In the genomic region with DNA sequence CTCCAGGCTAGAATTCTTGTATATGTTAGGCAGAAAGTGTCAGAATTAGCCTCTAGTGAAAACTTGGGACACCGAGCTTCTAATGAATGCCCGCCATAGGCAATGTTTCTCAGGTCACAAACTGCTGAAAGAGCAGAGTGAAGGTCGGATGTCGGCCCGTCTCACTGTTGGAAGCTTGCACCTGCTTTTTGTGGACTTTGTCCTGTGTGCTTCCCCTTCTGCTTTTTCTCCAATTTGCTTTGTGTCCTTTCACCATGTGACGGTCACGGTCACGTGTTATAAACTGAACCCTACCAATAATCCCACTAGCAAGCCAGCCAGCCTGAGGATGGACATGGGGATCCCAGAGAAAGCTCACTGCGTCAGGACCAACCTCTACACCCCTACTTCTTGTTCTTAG, we compare ENCODE assay signal across 27 mouse cellular contexts. TPM values are rescaled to one million over a fixed set of nuclear protein-coding genes. Genes with fewer than 3 reads are reported as not detected.
DNase-seq lines count a peak whose midpoint lies in the region; ATAC-seq and TF ChIP-seq lines count a peak whose summit lies in the region.
"Had no signal": no experiment of that assay in that cellular context is flagged by ENCODE, and none has a peak within 500 bp of the region (broad histone marks: within the 10 kb centered on the region; RNA-seq: fewer than 3 reads in every experiment).

No protein-coding gene starts in this region.

- no peak overlapping the region for H3K4me2 ChIP-seq in kidney, embryonic 15.5 days
- no peak overlapping the region for H3K4me2 ChIP-seq in liver, postnatal 0 days (ENCODE audit: low read depth, low read length)
- H3K4me2 ChIP-seq: embryonic facial prominence, embryonic 12.5 days; embryonic facial prominence, embryonic 15.5 days; heart, embryonic 13.5 days; hindbrain, embryonic 14.5 days had no signal

- H3K27me3 ChIP-seq in kidney, embryonic 15.5 days, result no peaks in the 10 kb centered on the region
- H3K27me3 ChIP-seq in liver, adult 2 months (ENCODE audit: control insufficient read depth, insufficient read depth, low read length), result no peaks in the 10 kb centered on the region
- no peaks in the 10 kb centered on the region for H3K27me3 ChIP-seq in liver, postnatal 0 days (ENCODE audit: insufficient read depth, low read length)
- H3K27me3 ChIP-seq: CH12.LX; embryonic facial prominence, embryonic 12.5 days; embryonic facial prominence, embryonic 15.5 days; heart, embryonic 13.5 days; Patski had no signal

- no peaks in the 10 kb centered on the region for H3K4me1 ChIP-seq in kidney, embryonic 15.5 days
- H3K4me1 ChIP-seq in liver, adult 2 months (ENCODE audit: control insufficient read depth, insufficient read depth, low read length), result peaks cover 11% of the 10 kb centered on the region
- no peaks in the 10 kb centered on the region for H3K4me1 ChIP-seq in liver, postnatal 0 days (ENCODE audit: insufficient read depth)
- H3K4me1 ChIP-seq: embryonic facial prominence, embryonic 12.5 days; embryonic facial prominence, embryonic 15.5 days; heart, embryonic 10.5 days; heart, embryonic 13.5 days had no signal

- peak; percentile 33 for DNase-seq in kidney, adult 11 months
- DNase-seq in kidney, postnatal 14 days, result no peak
- peak; percentile 36 to 48 for DNase-seq in kidney, adult 8-10 months
- peak; percentile 95 for DNase-seq in liver, adult 2 months (ENCODE audit: extremely low read depth, low read depth, low spot score)
- no peak for DNase-seq in liver, postnatal 0 days
- no peak for DNase-seq in frontal cortex, adult 2 months (ENCODE audit: extremely low spot score in 1 of 2, low spot score in 1 of 2)
- DNase-seq: adrenal gland, postnatal 10 days; adrenal gland, postnatal 36 days; B cell, adult 2 months; cerebellum, adult 18-20 months; cerebellum, adult 9-10 months; cerebellum, postnatal 14 days; forebrain, postnatal 0 days; gastrocnemius, postnatal 25 days; heart, adult 18-20 months; heart, postnatal 14 days; heart, postnatal 4 days had no signal

- TF ChIP-seq POLR2A in liver, adult 2 months (IDR thresholded peaks at IDR 0.05; ENCODE audit: extremely low read depth, insufficient read depth, low read length), result no peak

- ATAC-seq in kidney, embryonic 15.5 days (replicated peaks; ENCODE audit: low FRiP score), result no peak
- no peak for ATAC-seq in liver, postnatal 0 days
- ATAC-seq: forebrain, embryonic 14.5 days; forebrain, postnatal 0 days; Patski had no signal

- 91% methylated on average over 9 of the region's 9 CpGs for WGBS in kidney, embryonic 15.5 days
- whole genome bisulfite sequencing in liver, adult 2 months, result 38% methylated on average over 9 of the region's 9 CpGs
- WGBS in liver, postnatal 0 days (ENCODE audit: insufficient replicate concordance), result 79% methylated on average over 9 of the region's 9 CpGs

- TF ChIP-seq CTCF in liver, adult 2 months (IDR thresholded peaks at IDR 0.05; ENCODE audit: low read depth, low read length), result no peak
- TF ChIP-seq CTCF in liver, postnatal 0 days (IDR thresholded peaks at IDR 0.05; ENCODE audit: low read depth), result no peak

- no peaks in the 10 kb centered on the region; the same call in 1 of the 2 replicates for H3K79me2 ChIP-seq in liver, adult 2 months (ENCODE audit: control insufficient read depth, insufficient read depth, low read length)

- no peak overlapping the region for H3K4me3 ChIP-seq in kidney, embryonic 15.5 days (replicated peaks)
- H3K4me3 ChIP-seq in liver, adult 2 months (ENCODE audit: insufficient read depth, low read depth, low read length), result no peak overlapping the region
- H3K4me3 ChIP-seq in liver, postnatal 0 days (ENCODE audit: low read depth, low read length), result no peak overlapping the region
- H3K4me3 ChIP-seq: embryonic facial prominence, embryonic 12.5 days; embryonic facial prominence, embryonic 15.5 days; heart, embryonic 10.5 days; heart, embryonic 13.5 days had no signal

- H3K27ac ChIP-seq in kidney, embryonic 15.5 days, result no peak overlapping the region
- H3K27ac ChIP-seq in liver, adult 2 months (replicated peaks; ENCODE audit: insufficient read depth, low read depth, low read length), result peak overlapping the region; percentile 87
- no peak overlapping the region for H3K27ac ChIP-seq in liver, postnatal 0 days (ENCODE audit: low read depth)
- H3K27ac ChIP-seq: embryonic facial prominence, embryonic 12.5 days; embryonic facial prominence, embryonic 15.5 days; heart, embryonic 10.5 days; heart, embryonic 13.5 days; hindbrain, embryonic 14.5 days had no signal

- H3K9me3 ChIP-seq in kidney, embryonic 15.5 days (replicated peaks), result no peaks in the 10 kb centered on the region
- no peaks in the 10 kb centered on the region for H3K9me3 ChIP-seq in liver, postnatal 0 days (ENCODE audit: low read length)
- H3K9me3 ChIP-seq: embryonic facial prominence, embryonic 12.5 days; embryonic facial prominence, embryonic 15.5 days; G1E; heart, embryonic 10.5 days; heart, embryonic 13.5 days had no signal

- H3K9ac ChIP-seq in kidney, embryonic 15.5 days, result no peak overlapping the region
- H3K9ac ChIP-seq in liver, adult 2 months (ENCODE audit: low read depth, low read length), result no peak overlapping the region
- no peak overlapping the region for H3K9ac ChIP-seq in liver, postnatal 0 days (replicated peaks)
- H3K9ac ChIP-seq: embryonic facial prominence, embryonic 12.5 days; embryonic facial prominence, embryonic 15.5 days; forebrain, postnatal 0 days; heart, embryonic 13.5 days; hindbrain, embryonic 14.5 days had no signal

- H3K36me3 ChIP-seq in kidney, embryonic 15.5 days, result peaks cover 12% of the 10 kb centered on the region; the same call in 1 of the 2 replicates
- H3K36me3 ChIP-seq in liver, adult 2 months (ENCODE audit: control insufficient read depth, insufficient read depth, low read length), result peaks cover 17% of the 10 kb centered on the region
- peaks cover 10% of the 10 kb centered on the region; the same call in 1 of the 2 replicates for H3K36me3 ChIP-seq in liver, postnatal 0 days (replicated peaks; ENCODE audit: insufficient read depth, low read length)
- H3K36me3 ChIP-seq: G1E had no signal

- no peak for TF ChIP-seq EP300 in liver, postnatal 0 days (IDR thresholded peaks at IDR 0.05; ENCODE audit: low read depth)

RNA-seq across cellular contexts. Expression of gene Pgap1, which starts 12.3 kb away (rescaled TPM):
- 6.6 TPM in 2 replicates for polyA plus RNA-seq in kidney, embryonic 15.5 days (2015; fragmentation: Nextera tagmentation; extraction: Ambion mirVana)
- 11.7 and 15.0 TPM in 2 replicates for total RNA-seq in liver, adult 2 months (2014; rRNA removed)
- 1.5 and 1.6 TPM in 2 replicates for polyA plus RNA-seq in liver, adult 2 months (2012; rRNA removed)
- 1.1 and 1.9 TPM in 2 replicates for polyA plus RNA-seq in liver, postnatal 0 days (2015; fragmentation: Nextera tagmentation; extraction: Ambion mirVana)
- 11.2 and 11.5 TPM in 2 replicates for polyA plus RNA-seq in frontal cortex, adult 2 months (2012; rRNA removed)
- polyA plus RNA-seq: G1E had no signal

Comparison
In these comparisons a context has a peak if more than half of its experiments do, and no peak if none do; other contexts are left out.
1. DNase-seq: peak in kidney, adult 11 months (single experiment), kidney, adult 8-10 months (2 of 2) and liver, adult 2 months (single experiment); none in kidney, postnatal 14 days (single experiment), liver, postnatal 0 days (single experiment) and frontal cortex, adult 2 months (0 of 2).